Comparison of ENCODE assay signal across 11 mouse cellular contexts in the genomic region with DNA sequence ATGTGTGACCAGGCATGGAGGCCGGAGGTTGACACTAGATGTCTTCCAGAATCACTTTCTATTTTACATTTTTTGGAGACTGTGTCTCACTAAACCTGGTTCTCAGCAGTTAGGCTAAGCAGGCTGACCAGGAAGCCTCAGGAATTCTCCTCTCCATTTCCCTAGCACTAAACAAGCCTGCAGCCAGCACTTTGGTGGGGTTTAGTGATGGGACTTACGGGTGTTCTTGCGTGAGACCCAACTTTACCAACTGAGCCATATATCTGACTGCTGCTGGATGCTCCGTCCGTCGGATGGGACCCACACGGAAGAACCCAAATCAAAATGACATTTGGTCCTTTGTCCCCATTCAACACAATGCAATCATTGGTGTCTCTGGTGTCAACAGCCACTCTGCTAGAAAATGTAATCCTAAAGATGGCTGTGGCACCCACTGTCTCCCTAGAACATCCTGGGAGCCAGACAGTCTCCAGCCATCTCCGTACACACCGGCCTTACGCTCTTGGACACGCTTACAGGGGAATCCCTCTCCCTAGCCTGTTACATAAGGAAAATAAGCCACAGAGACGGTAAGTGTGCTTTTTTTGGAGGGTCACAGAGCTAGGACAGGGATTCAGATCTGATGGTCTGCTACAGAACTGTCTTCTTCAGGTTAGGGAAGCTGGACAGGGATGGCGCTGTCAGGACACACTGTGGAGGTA. TPM values are rescaled to one million over a fixed set of nuclear protein-coding genes. Genes with fewer than 3 reads are reported as not detected.
DNase-seq lines count a peak whose midpoint lies in the region; ATAC-seq lines count a peak whose summit lies in the region.
"Had no signal": no experiment of that assay in that cellular context is flagged by ENCODE, and none has a peak within 500 bp of the region (broad histone marks: within the 10 kb centered on the region; RNA-seq: fewer than 3 reads in every experiment).

No protein-coding gene starts in this region.

- H3K9me3 ChIP-seq in heart, embryonic 14.5 days (ENCODE audit: control insufficient read depth, low read length): no peaks in the 10 kb centered on the region
- H3K9me3 ChIP-seq in lung, embryonic 16.5 days (ENCODE audit: control insufficient read depth, low read length): no peaks in the 10 kb centered on the region
- no peaks in the 10 kb centered on the region for H3K9me3 ChIP-seq in hindbrain, embryonic 14.5 days (ENCODE audit: control insufficient read depth, low read length)
- H3K9me3 ChIP-seq in stomach, embryonic 14.5 days (ENCODE audit: control insufficient read depth, low read depth, low read length): no peaks in the 10 kb centered on the region

- H3K4me1 ChIP-seq in heart, embryonic 14.5 days (ENCODE audit: control insufficient read depth in 2 of 2, insufficient read depth in 2 of 2, low read length in 2 of 2): peaks cover 54 to 78% of the 10 kb centered on the region in 2 experiments
- H3K4me1 ChIP-seq in lung, embryonic 16.5 days (replicated peaks; ENCODE audit: control insufficient read depth, insufficient read depth, low read length): peaks cover 42% of the 10 kb centered on the region
- peaks cover 37% of the 10 kb centered on the region for H3K4me1 ChIP-seq in hindbrain, embryonic 14.5 days (replicated peaks; ENCODE audit: control insufficient read depth, insufficient read depth, low read length)
- H3K4me1 ChIP-seq in stomach, embryonic 14.5 days (ENCODE audit: control insufficient read depth, insufficient read depth, low read length): peaks cover 35% of the 10 kb centered on the region

- peak overlapping the region; percentile 97 for H3K4me2 ChIP-seq in heart, embryonic 14.5 days (ENCODE audit: low read length)
- peak overlapping the region; percentile 90 for H3K4me2 ChIP-seq in lung, embryonic 16.5 days (ENCODE audit: low read depth, low read length)
- peak overlapping the region; percentile 76 for H3K4me2 ChIP-seq in hindbrain, embryonic 14.5 days (replicated peaks)
- 0 out of 2 replicates have a peak overlapping the region, but pooled peaks have one; percentile 97 for H3K4me2 ChIP-seq in stomach, embryonic 14.5 days (replicated peaks; ENCODE audit: low read depth, low read length)

- no peak for ATAC-seq in heart, embryonic 14.5 days (ENCODE audit: insufficient number of reproducible peaks, insufficient read depth, low FRiP score, low read depth)
- ATAC-seq in lung, embryonic 16.5 days (ENCODE audit: low read depth): no peak
- no peak for ATAC-seq in hindbrain, embryonic 14.5 days (ENCODE audit: low FRiP score)
- no peak for ATAC-seq in stomach, embryonic 14.5 days (ENCODE audit: insufficient number of reproducible peaks, insufficient read depth, low FRiP score, low read depth)

- peaks cover 9% of the 10 kb centered on the region for H3K36me3 ChIP-seq in heart, embryonic 14.5 days (ENCODE audit: control insufficient read depth, insufficient read depth, low read length)
- no peaks in the 10 kb centered on the region for H3K36me3 ChIP-seq in lung, embryonic 16.5 days (ENCODE audit: control insufficient read depth, insufficient read depth, low read length)
- H3K36me3 ChIP-seq in hindbrain, embryonic 14.5 days (replicated peaks; ENCODE audit: control insufficient read depth, insufficient read depth): no peaks in the 10 kb centered on the region
- H3K36me3 ChIP-seq in stomach, embryonic 14.5 days (ENCODE audit: control insufficient read depth, insufficient read depth, low read length): no peaks in the 10 kb centered on the region

- intact Hi-C loops in heart, postnatal 10 days (cut with DNase I): loop anchor here (5.0 kb wide), 1 partner anchor 32 kb away; no protein-coding TSS in a partner anchor

- H3K4me3 ChIP-seq in heart, embryonic 14.5 days (ENCODE audit: control insufficient read depth in 1 of 2, insufficient read depth in 1 of 2, low read depth in 1 of 2, low read length in 2 of 2): peak overlapping the region; percentile 4 to 83; a peak in 2 of 4 replicates
- H3K4me3 ChIP-seq in lung, embryonic 16.5 days (ENCODE audit: low read length): peak overlapping the region; percentile 81; the same call in 1 of the 2 replicates
- H3K4me3 ChIP-seq in hindbrain, embryonic 14.5 days (replicated peaks; ENCODE audit: low read length): 0 out of 2 replicates have a peak overlapping the region, but pooled peaks have one; percentile 60
- H3K4me3 ChIP-seq in stomach, embryonic 14.5 days (ENCODE audit: low read depth, low read length): no peak overlapping the region

- peak overlapping the region; percentile 90 to 91 for H3K27ac ChIP-seq in heart, embryonic 14.5 days (replicated peaks in 1 of 2; ENCODE audit: control insufficient read depth in 1 of 2, insufficient read depth in 1 of 2, low read depth in 2 of 2, low read length in 2 of 2)
- H3K27ac ChIP-seq in lung, embryonic 16.5 days (ENCODE audit: low read length): peak overlapping the region; percentile 65
- H3K27ac ChIP-seq in hindbrain, embryonic 14.5 days: 0 out of 2 replicates have a peak overlapping the region, but pooled peaks have one; percentile 4
- no peak overlapping the region for H3K27ac ChIP-seq in stomach, embryonic 14.5 days (ENCODE audit: low read length)

- H3K9ac ChIP-seq in heart, embryonic 14.5 days (ENCODE audit: low read length): peak overlapping the region; percentile 93
- H3K9ac ChIP-seq in lung, embryonic 16.5 days (ENCODE audit: low read length): peak overlapping the region; percentile 52; the same call in 1 of the 2 replicates
- H3K9ac ChIP-seq in hindbrain, embryonic 14.5 days: 0 out of 2 replicates have a peak overlapping the region, but pooled peaks have one; percentile 24
- no peak overlapping the region for H3K9ac ChIP-seq in stomach, embryonic 14.5 days (replicated peaks; ENCODE audit: low read depth, low read length)

- WGBS in heart, embryonic 14.5 days: 77% methylated on average over 13 of the region's 13 CpGs
- 84% methylated on average over 13 of the region's 13 CpGs for WGBS in lung, embryonic 16.5 days
- 86% methylated on average over 13 of the region's 13 CpGs for WGBS in hindbrain, embryonic 14.5 days
- 92% methylated on average over 13 of the region's 13 CpGs for WGBS in stomach, embryonic 14.5 days

- no peaks in the 10 kb centered on the region for H3K27me3 ChIP-seq in heart, embryonic 14.5 days (ENCODE audit: control insufficient read depth, insufficient read depth, low read length)
- H3K27me3 ChIP-seq in lung, embryonic 16.5 days (ENCODE audit: control insufficient read depth, insufficient read depth, low read depth, low read length): no peaks in the 10 kb centered on the region
- H3K27me3 ChIP-seq in hindbrain, embryonic 14.5 days (ENCODE audit: control insufficient read depth, insufficient read depth, low read length): no peaks in the 10 kb centered on the region
- H3K27me3 ChIP-seq in stomach, embryonic 14.5 days (ENCODE audit: control insufficient read depth, insufficient read depth, low read length): no peaks in the 10 kb centered on the region

- DNase-seq in heart, postnatal 10 days: no peak
- no peak for DNase-seq in lung, postnatal 25 days (ENCODE audit: low spot score)
- no peak for DNase-seq in hindbrain, embryonic 14.5 days (ENCODE audit: low spot score)
- DNase-seq in right cerebral cortex, postnatal 4 days: no peak
- DNase-seq in left cerebral cortex, adult 8-10 months (ENCODE audit: low spot score in 2 of 2): no peak
- DNase-seq: cerebellum, adult 9-11 months; lung, postnatal 14 days had no signal

RNA-seq across cellular contexts. Expression of a gene that starts 3.8 kb away (rescaled TPM):
- polyA plus RNA-seq in heart, embryonic 14.5 days (2014; fragmentation: Nextera tagmentation; extraction: Ambion mirVana): 19.5 and 21.7 TPM in 2 replicates
- total RNA-seq in heart, postnatal 10 days (2021): 10 to 100 TPM; 43.3 to 44.7 TPM
- polyA plus RNA-seq in lung, embryonic 16.5 days (2015; fragmentation: Nextera tagmentation; extraction: Ambion mirVana): 49.4 and 49.9 TPM in 2 replicates
- polyA plus RNA-seq in hindbrain, embryonic 14.5 days (2014; fragmentation: Nextera tagmentation; extraction: Ambion mirVana): 24.5 and 26.7 TPM in 2 replicates
- polyA plus RNA-seq in stomach, embryonic 14.5 days (2014; fragmentation: Nextera tagmentation; extraction: Ambion mirVana): 14.8 and 16.5 TPM in 2 replicates
- 10 to 100 TPM; 10.6 to 15.2 (median 13.0) TPM for total RNA-seq in left cerebral cortex, adult 8-10 months (2022)

RNA-seq across cellular contexts. Expression of a gene that starts 38.3 kb away (rescaled TPM):
- polyA plus RNA-seq in heart, embryonic 14.5 days (2014; fragmentation: Nextera tagmentation; extraction: Ambion mirVana): 0.12 and 0.15 TPM in 2 replicates
- total RNA-seq in heart, postnatal 10 days (2021): under 1 TPM; 0.25 to 0.41 TPM
- polyA plus RNA-seq in lung, embryonic 16.5 days (2015; fragmentation: Nextera tagmentation; extraction: Ambion mirVana): 0.16 and 0.20 TPM in 2 replicates
- 0.13 and 0.29 TPM in 2 replicates for polyA plus RNA-seq in hindbrain, embryonic 14.5 days (2014; fragmentation: Nextera tagmentation; extraction: Ambion mirVana)
- 0.27 TPM in 1 of 2 replicates, not detected in the other for polyA plus RNA-seq in stomach, embryonic 14.5 days (2014; fragmentation: Nextera tagmentation; extraction: Ambion mirVana)
- under 1 TPM; 0.21 to 0.30 (median 0.22) TPM for total RNA-seq in left cerebral cortex, adult 8-10 months (2022)
- total RNA-seq: adrenal gland, adult 18-20 months had no signal
